Mouse (Mus musculus): ENCODE data around the gene Heg1. TPM values are rescaled to one million over a fixed set of nuclear protein-coding genes. Genes with fewer than 3 reads are reported as not detected.

Heg1 gene
- polyA plus RNA-seq, 1 experiment from 2014 or later, result 15.7 TPM

DNA sequence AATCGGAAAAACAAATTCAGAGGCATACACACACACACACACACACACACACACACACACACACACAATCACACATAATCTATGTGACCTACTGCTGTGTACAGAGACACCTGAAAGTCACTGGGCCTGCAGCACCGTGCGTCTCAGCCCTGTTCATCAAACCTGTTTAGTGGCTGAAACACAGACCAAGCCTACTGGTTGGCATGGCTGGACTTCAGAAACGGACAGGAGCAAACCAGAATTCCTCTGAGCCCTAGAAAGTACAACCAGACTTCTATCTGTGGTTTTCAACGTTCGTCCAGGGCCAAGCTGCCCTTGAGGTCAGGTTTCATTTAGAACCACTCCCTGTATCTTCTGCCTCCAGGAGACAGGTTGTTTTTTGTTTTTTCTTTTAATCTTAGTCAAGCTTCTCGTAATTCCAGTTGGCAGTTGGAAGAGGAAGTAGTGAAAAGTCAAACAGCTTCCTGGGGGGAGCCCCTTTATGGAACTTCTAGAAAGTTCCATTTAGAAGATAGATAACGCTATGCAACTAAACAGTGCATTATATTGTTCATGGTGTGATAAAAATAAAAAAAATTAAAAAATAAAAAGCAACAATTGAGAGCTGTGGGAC lies 101.0 kb downstream of the Heg1 start:
- Histone ChIP-seq H3K4me1 (no peaks in the 10 kb centered on the region), H3K27me3 (no peaks in the 10 kb centered on the region), H3K4me2 (no peak overlapping the region), H3K9me3 (no peaks in the 10 kb centered on the region), H3K36me3 (no peaks in the 10 kb centered on the region), H3K9ac (no peak overlapping the region), H3K27ac (no peak overlapping the region), H3K4me3 (no peak overlapping the region)
- ATAC-seq (ENCODE audit: insufficient number of reproducible peaks, low FRiP score, low TSS enrichment, low read depth), result no peak
- 52% methylated on average over 8 of the region's 8 CpGs for WGBS

DNA sequence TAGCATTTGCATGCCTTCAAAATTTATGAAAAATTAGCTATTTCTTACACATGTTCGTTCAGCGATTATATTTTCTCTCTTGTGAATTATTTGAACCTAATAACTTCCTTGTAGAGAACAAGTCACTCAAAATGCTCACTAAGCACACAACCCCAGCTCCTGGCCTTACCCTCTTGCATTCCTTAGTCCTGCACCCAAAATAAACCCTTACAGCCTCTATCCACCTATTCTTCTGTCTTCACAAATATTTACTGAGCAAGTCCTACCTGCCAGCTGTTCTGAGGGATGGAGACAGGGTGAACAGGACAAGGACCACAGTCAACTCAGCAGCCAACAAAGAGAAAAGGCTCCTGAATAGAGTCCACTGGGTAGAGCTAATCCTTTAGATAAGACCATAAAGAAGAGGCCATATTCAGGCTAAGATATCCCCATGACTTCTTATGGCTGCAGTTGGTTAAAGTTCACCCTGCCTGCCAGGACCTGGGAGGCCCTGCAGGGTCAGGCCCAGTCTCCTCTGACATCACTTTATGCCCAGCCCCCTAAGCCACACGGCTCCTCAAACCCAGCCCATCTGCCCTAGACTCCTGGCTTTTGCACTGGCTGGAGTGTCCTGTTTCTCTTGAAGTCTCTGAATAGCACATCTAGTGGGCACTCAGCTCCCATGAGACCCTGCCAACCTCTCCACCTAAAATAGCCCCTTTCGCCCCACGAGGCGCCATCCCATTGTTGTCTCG lies 102.7 kb downstream of the Heg1 start:
- ATAC-seq (ENCODE audit: insufficient number of reproducible peaks, low FRiP score, low TSS enrichment, low read depth), result no peak
- no peaks in the 10 kb centered on the region for H3K4me1 ChIP-seq
- H3K9me3 ChIP-seq, result no peaks in the 10 kb centered on the region
- H3K27me3 ChIP-seq, result no peaks in the 10 kb centered on the region
- no peak overlapping the region for H3K27ac ChIP-seq
- H3K36me3 ChIP-seq, result no peaks in the 10 kb centered on the region
- H3K4me2 ChIP-seq, result no peak overlapping the region
- H3K9ac ChIP-seq, result no peak overlapping the region
- 82% methylated on average over 7 of the region's 7 CpGs for WGBS
- no peak overlapping the region for H3K4me3 ChIP-seq

DNA sequence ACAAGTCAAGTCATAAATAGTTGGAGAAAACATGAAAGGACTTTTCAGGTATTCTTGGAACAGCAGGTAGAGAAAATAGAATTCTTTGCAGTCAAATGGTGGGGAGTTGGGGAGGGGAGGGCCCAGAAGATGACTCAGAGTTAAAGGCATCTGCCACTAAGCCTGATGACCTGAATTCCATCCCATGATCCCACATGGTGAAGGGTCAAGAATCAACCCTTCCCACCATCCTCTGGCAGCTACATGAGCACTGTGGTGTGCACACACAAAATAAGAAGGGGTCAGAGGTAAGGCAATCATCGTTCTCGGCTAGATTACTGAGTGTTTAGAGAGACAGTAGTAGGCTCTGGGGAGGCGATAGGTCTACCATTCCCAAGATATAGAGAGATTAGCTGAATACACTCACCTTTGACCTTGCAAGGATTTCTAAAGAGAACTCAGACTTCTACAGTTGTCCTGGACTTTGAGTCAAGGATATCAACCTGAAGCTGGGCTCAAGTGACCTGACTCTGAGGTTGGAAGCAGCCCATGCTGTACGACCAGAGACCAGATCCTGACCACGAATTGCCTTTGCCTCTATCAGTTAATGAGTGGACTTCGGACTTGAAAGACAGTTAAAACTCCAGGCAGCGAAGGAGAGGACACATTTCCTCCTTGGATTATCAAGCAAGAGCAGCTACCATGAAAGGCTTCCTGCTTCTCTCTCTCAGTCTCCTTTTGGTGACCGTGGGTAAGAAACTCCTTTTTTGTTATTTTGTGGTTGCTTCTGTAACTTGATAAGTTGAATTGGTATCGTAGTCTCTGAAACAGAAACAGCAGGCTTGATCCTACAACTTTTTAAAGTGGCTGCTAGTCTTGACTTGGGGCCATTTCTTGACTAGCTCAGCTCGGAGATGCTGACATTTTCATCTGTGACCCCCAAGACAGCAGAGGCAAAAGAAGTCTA lies 109.9 kb downstream of the Heg1 start, which contains the start of gene Muc13:
Gene Muc13 (plus strand): TSS at position 192 of the 946 bp plus-strand sequence.
- Histone ChIP-seq H3K4me1 (no peaks in the 10 kb centered on the region), H3K27me3 (no peaks in the 10 kb centered on the region), H3K4me2 (no peak within 1 kb of the TSS), H3K9me3 (no peaks in the 10 kb centered on the region), H3K36me3 (no peaks in the 10 kb centered on the region), H3K27ac (no peak within 1 kb of the TSS), H3K4me3 (no peak within 1 kb of the TSS), H3K9ac (no peak within 1 kb of the TSS)
- 83% methylated on average over 10 of the region's 10 CpGs for WGBS
- ATAC-seq (ENCODE audit: insufficient number of reproducible peaks, low FRiP score, low TSS enrichment, low read depth), result no peak

DNA sequence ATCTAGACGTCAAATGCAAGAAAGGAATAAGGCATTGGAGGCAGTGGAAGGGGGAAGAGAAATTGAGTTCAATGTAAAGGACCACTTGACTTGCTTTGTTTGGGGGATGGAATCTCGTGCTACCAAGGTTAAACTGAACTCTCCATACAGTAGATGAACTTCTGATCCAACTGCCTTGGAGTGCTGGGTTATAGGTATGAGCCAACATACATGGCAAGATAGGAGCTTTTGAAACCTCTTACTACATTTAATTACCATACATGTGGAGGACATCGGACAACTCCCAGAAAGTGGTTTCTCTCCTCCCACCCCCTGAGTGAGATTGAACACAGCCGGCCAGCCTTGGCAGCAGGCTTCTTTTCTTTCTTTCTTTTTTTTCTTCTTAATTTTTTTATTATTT lies 110.9 kb downstream of the Heg1 start:
- Histone ChIP-seq H3K4me1 (no peaks in the 10 kb centered on the region), H3K4me3 (no peak overlapping the region), H3K27ac (no peak overlapping the region), H3K9ac (no peak overlapping the region), H3K36me3 (no peaks in the 10 kb centered on the region), H3K27me3 (no peaks in the 10 kb centered on the region), H3K9me3 (no peaks in the 10 kb centered on the region), H3K4me2 (no peak overlapping the region)
- no peak for ATAC-seq (ENCODE audit: insufficient number of reproducible peaks, low FRiP score, low TSS enrichment, low read depth)
- WGBS, result 68% methylated on average over 4 of the region's 4 CpGs

DNA sequence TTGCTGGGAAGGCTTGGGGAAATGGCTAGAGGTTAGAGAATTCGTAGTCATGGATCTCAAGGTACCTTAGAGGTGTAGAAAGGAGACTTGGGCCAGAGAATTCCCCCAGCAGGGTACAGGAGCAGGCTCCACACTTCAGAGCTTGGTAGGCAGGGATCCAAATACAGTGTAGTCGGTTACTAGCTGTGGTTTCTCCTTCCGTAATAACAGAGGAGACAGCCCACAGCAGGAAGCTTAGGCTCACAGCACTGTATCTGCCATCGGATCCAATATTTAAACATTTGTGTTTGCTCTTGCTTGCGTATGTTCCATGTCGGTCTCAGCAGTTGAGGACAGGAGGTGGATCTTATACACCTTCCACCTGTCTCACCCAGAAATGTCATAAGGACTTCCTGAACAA lies 111.7 kb downstream of the Heg1 start:
- no peak for ATAC-seq (ENCODE audit: insufficient number of reproducible peaks, low FRiP score, low TSS enrichment, low read depth)
- H3K9me3 ChIP-seq, result no peaks in the 10 kb centered on the region
- WGBS, result 81% methylated on average over 6 of the region's 6 CpGs
- H3K9ac ChIP-seq, result no peak overlapping the region
- H3K4me2 ChIP-seq, result no peak overlapping the region
- H3K4me1 ChIP-seq, result no peaks in the 10 kb centered on the region
- H3K27ac ChIP-seq, result no peak overlapping the region
- no peak overlapping the region for H3K4me3 ChIP-seq
- H3K36me3 ChIP-seq, result no peaks in the 10 kb centered on the region
- no peaks in the 10 kb centered on the region for H3K27me3 ChIP-seq

DNA sequence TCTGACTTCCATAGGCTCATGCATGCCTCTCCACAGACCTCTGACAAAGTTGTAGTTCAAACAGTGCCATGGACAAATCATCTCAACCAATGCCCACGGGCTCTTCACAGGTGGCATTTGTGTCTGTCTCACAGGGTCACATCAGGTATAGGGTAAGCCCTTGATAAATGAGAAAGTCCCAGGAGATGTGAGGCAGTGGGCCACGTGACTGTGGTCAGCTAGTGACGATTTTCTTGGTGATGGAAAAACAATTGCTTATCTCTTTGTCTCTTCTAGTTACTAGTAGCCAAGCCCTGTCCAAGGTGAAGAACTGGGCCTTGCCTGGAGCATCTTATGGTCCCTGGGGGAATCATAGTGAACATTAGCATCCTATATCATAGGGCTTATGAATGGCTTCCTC lies 112.6 kb downstream of the Heg1 start:
- Histone ChIP-seq H3K4me1 (no peaks in the 10 kb centered on the region), H3K27me3 (no peaks in the 10 kb centered on the region), H3K27ac (no peak overlapping the region), H3K4me2 (no peak overlapping the region), H3K9ac (no peak overlapping the region), H3K9me3 (no peaks in the 10 kb centered on the region), H3K36me3 (no peaks in the 10 kb centered on the region), H3K4me3 (no peak overlapping the region)
- WGBS, result 83% methylated on average over 3 of the region's 3 CpGs
- no peak for ATAC-seq (ENCODE audit: insufficient number of reproducible peaks, low FRiP score, low TSS enrichment, low read depth)

DNA sequence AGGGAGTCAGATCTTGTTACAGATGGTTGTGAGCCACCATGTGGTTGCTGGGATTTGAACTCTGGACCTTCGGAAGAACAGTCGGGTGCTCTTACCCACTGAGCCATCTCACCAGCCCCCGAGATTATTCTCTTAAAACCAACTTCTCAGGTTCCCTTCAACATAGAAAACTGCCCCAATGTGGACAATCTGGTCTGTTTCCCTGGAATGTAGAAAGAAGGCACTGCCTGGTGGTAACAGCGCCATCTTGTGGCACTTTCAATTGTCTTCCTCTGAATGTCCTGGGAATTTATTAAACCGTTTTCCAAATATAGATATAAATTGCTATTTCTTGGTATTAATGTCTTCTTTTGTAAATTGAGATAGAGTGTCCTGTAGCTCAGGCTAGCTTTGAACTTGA lies 113.7 kb downstream of the Heg1 start:
- Histone ChIP-seq H3K9me3 (no peaks in the 10 kb centered on the region), H3K4me2 (no peak overlapping the region), H3K4me3 (no peak overlapping the region), H3K9ac (no peak overlapping the region), H3K4me1 (no peaks in the 10 kb centered on the region), H3K27me3 (no peaks in the 10 kb centered on the region), H3K36me3 (no peaks in the 10 kb centered on the region), H3K27ac (no peak overlapping the region)
- no peak for ATAC-seq (ENCODE audit: insufficient number of reproducible peaks, low FRiP score, low TSS enrichment, low read depth)
- WGBS, result 34% methylated on average over 5 of the region's 5 CpGs

DNA sequence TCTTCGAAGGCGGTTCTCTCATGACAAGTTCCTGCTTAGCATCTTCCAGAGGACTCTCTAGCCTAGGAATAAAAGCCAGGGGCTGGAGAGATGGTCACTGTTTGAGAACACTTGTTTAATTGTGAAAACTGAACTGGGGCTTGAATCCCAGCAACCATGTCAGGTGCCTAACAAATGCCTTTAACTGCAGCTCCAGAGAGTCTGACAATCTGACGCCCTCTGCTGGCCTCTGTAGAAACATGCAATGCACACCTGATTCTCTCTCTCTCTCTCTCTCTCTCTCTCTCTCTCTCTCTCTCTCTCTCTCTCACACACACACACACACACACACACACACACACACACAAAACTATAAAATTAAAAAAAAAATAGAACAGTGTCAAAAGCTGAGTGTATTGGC lies 125.8 kb downstream of the Heg1 start:
- H3K36me3 ChIP-seq, result no peaks in the 10 kb centered on the region
- no peak overlapping the region for H3K4me2 ChIP-seq
- ATAC-seq (ENCODE audit: insufficient number of reproducible peaks, low FRiP score, low TSS enrichment, low read depth), result no peak
- 73% methylated on average over 3 of the region's 3 CpGs for WGBS
- no peaks in the 10 kb centered on the region for H3K27me3 ChIP-seq
- no peak overlapping the region for H3K9ac ChIP-seq
- H3K4me3 ChIP-seq, result no peak overlapping the region
- no peaks in the 10 kb centered on the region for H3K4me1 ChIP-seq
- no peak overlapping the region for H3K27ac ChIP-seq
- no peaks in the 10 kb centered on the region for H3K9me3 ChIP-seq

DNA sequence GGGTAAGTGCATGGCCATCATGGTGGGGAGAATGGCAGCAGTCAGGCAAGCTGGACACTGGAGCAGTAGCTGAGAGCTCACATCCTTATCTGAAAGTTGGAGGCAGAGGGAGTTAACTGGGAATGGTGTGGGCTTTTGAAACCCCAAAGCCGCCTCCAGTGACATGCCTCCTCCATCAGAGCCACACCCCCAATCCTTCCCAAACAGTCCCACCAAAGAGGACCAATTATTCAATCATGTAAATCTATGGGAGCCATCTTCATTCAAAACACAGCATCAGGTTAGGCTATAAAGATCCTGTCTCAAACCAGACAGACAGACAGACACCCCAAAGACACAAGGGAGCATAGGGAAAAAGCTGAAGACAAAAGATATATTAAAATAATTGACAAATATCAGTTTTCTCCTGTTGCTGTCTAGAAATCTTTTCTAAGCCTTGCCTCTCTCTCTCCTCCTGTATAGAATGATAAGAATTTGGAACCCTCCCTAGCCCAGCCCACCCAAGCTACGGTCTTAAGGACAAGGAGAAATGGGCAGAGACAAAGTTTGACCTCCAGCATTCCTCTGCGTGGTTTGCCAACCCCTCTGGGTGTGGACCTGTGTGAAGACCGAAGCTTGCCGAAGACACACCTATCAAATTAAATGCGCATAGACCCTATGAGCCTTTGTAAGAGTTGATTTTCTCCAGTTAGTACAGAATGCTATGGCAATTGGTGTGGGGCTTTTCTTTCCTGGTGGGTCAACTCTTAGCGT lies 134.4 kb downstream of the Heg1 start:
- no peak overlapping the region for H3K4me3 ChIP-seq
- H3K27ac ChIP-seq, result no peak overlapping the region
- 86% methylated on average over 7 of the region's 7 CpGs for WGBS
- peaks cover 3% of the 10 kb centered on the region; the same call in 1 of the 2 replicates for H3K4me1 ChIP-seq
- no peak overlapping the region for H3K9ac ChIP-seq
- no peak overlapping the region for H3K4me2 ChIP-seq
- H3K36me3 ChIP-seq, result no peaks in the 10 kb centered on the region
- H3K9me3 ChIP-seq, result no peaks in the 10 kb centered on the region
- no peak for ATAC-seq (ENCODE audit: insufficient number of reproducible peaks, low FRiP score, low TSS enrichment, low read depth)
- no peaks in the 10 kb centered on the region for H3K27me3 ChIP-seq

DNA sequence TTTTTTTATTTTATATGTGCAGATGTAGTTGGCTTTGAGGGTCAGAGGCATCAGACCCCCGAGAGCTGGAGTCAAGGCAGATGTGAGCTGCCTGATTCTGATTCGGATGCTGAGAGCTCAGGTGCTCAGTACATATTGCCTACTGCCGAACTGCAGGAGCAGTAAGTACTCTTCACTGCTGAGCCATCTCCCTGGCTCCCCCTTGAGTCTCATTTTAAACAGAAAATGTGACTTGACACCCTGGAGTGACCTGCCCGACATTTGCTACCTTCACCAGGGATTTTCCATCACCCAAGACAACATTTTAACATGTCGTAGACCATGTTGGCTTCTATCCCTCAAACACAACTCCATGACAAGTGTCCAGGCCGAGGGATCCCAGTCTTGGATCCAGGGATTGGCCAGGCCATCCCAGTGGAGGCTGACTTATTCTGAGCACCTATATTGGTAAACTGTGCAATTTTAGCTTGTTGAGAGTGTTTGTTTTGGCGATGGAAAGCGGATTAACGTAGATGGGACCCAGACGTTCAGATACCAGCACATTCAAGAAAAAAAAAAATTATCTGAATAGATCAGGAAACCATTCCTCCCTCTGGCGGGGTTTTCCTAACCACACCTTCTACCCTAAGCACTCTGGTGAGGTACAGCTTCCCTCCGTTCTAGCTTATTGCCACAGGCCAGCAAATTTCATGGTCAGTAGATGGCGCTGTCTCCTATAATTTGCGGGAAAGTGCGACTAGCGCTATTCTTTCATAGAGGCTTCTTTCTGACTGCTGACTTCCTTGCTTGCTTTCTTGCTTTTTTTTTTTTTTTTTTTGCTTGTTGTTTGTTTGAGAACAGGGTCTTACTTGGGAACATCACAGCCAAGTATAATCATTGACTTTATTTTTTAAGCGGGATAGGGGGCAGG lies 136.4 kb downstream of the Heg1 start:
- Histone ChIP-seq H3K27me3 (no peaks in the 10 kb centered on the region), H3K4me1 (peaks cover 3% of the 10 kb centered on the region; the same call in 1 of the 2 replicates), H3K9me3 (no peaks in the 10 kb centered on the region), H3K36me3 (no peaks in the 10 kb centered on the region), H3K27ac (no peak overlapping the region), H3K4me2 (no peak overlapping the region), H3K4me3 (no peak overlapping the region), H3K9ac (no peak overlapping the region)
- no peak for ATAC-seq (ENCODE audit: insufficient number of reproducible peaks, low FRiP score, low TSS enrichment, low read depth)
- 19% methylated on average over 17 of the region's 17 CpGs for WGBS

Data from limb, embryonic 15.5 days (tissue).